Mouse (Mus musculus): ENCODE measurements around the gene Tlr5. TPM values are rescaled to one million over a fixed set of nuclear protein-coding genes. Genes with fewer than 3 reads are reported as not detected.

Tlr5 gene
- polyA plus RNA-seq, 1 experiment from 2014 or later: 1.2 TPM

DNA sequence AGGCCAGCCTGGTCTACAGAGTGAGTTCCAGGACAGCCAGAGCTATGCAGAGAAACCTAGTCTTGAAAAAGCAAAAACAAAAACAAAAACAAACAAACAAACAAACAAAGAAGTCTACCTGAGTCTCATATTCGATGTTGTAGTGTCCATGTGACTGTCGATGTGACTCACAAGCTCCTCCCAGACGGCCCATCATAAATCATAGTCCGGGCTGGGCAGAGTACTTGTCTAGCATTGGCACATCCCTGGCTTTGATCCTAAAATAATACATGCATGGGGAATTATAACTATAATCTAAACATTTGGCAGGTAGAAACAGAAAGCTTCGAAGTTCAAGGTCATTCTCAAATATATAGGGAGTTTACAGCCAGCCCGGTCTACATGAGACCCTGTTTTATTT, 28.1 kb upstream of the Tlr5 start:
- no peaks in the 10 kb centered on the region for H3K9me3 ChIP-seq
- ATAC-seq (ENCODE audit: insufficient number of reproducible peaks, insufficient read depth, low FRiP score, low TSS enrichment, low read depth): no peak
- H3K36me3 ChIP-seq: no peaks in the 10 kb centered on the region
- no peak overlapping the region for H3K4me2 ChIP-seq
- no peak overlapping the region for H3K9ac ChIP-seq
- no peaks in the 10 kb centered on the region for H3K27me3 ChIP-seq
- 91% methylated on average over 6 of the region's 6 CpGs for WGBS
- H3K27ac ChIP-seq: no peak overlapping the region
- no peaks in the 10 kb centered on the region for H3K4me1 ChIP-seq
- no peak overlapping the region for H3K4me3 ChIP-seq

- Histone ChIP-seq H3K36me3 (no peaks in the 10 kb centered on the region), H3K4me1 (no peaks in the 10 kb centered on the region), H3K9me3 (0 out of 2 replicates have a peak, but pooled peaks cover 2% of the 10 kb centered on the region), H3K4me3 (no peak overlapping the region), H3K4me2 (no peak overlapping the region), H3K9ac (no peak overlapping the region), H3K27ac (no peak overlapping the region), H3K27me3 (no peaks in the 10 kb centered on the region)
- 82% methylated on average over 19 of the region's 19 CpGs for WGBS
- ATAC-seq (ENCODE audit: insufficient number of reproducible peaks, insufficient read depth, low FRiP score, low TSS enrichment, low read depth): no peak
These were observed 26.4 kb upstream of the Tlr5 start for GRCm38 (mm10) chr1:182927878-182928851.

GRCm38 (mm10) chr1:182935469-182935868, 19.1 kb upstream of the Tlr5 start:
- Histone ChIP-seq H3K4me1 (peaks cover 7% of the 10 kb centered on the region; the same call in 1 of the 2 replicates), H3K4me3 (no peak overlapping the region), H3K9ac (no peak overlapping the region), H3K9me3 (0 out of 2 replicates have a peak, but pooled peaks cover 7% of the 10 kb centered on the region), H3K36me3 (no peaks in the 10 kb centered on the region), H3K4me2 (no peak overlapping the region), H3K27ac (no peak overlapping the region), H3K27me3 (peaks cover 4% of the 10 kb centered on the region; the same call in 1 of the 2 replicates)
- WGBS: 37% methylated on average over 6 of the region's 6 CpGs
- no peak for ATAC-seq (ENCODE audit: insufficient number of reproducible peaks, insufficient read depth, low FRiP score, low TSS enrichment, low read depth)

- Histone ChIP-seq H3K27ac (0 out of 2 replicates have a peak overlapping the region, but pooled peaks have one; percentile 44), H3K4me1 (peaks cover 12% of the 10 kb centered on the region; the same call in 1 of the 2 replicates), H3K4me3 (no peak overlapping the region), H3K9me3 (0 out of 2 replicates have a peak, but pooled peaks cover 7% of the 10 kb centered on the region), H3K9ac (no peak overlapping the region), H3K36me3 (no peaks in the 10 kb centered on the region), H3K27me3 (peaks cover 4% of the 10 kb centered on the region; the same call in 1 of the 2 replicates), H3K4me2 (no peak overlapping the region)
- ATAC-seq (ENCODE audit: insufficient number of reproducible peaks, insufficient read depth, low FRiP score, low TSS enrichment, low read depth): no peak
- WGBS: 40% methylated on average over 10 of the region's 10 CpGs
These were observed 17.0 kb upstream of the Tlr5 start for GRCm38 (mm10) chr1:182937486-182938120.

GRCm38 (mm10) chr1:182941921-182942320, 12.7 kb upstream of the Tlr5 start:
- Histone ChIP-seq H3K9ac (no peak overlapping the region), H3K36me3 (no peaks in the 10 kb centered on the region), H3K27ac (no peak overlapping the region), H3K4me2 (no peak overlapping the region), H3K4me1 (peaks cover 12% of the 10 kb centered on the region; the same call in 1 of the 2 replicates), H3K27me3 (no peaks in the 10 kb centered on the region), H3K4me3 (no peak overlapping the region), H3K9me3 (0 out of 2 replicates have a peak, but pooled peaks cover 4% of the 10 kb centered on the region)
- 76% methylated on average over 2 of the region's 2 CpGs for WGBS
- ATAC-seq (ENCODE audit: insufficient number of reproducible peaks, insufficient read depth, low FRiP score, low TSS enrichment, low read depth): no peak

DNA sequence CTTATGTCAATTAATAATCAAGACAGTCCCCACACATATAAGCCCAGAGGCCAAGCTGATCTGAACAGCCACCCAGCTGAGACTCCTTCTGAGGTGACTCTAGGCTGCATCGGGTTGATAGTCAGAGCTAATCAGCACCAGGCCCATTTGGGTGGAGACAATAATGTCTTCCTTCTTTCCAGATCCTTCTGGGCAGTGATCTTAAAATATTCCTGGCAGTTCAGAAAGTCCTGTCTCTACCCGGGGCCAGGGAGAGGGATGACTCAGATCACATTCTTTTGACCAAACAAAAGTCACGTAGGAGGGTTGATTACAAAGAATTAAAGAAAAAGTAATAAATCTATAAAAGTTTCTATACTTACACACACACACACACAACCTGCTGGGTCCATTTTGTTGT, 10.7 kb upstream of the Tlr5 start:
- no peak overlapping the region for H3K4me3 ChIP-seq
- WGBS: 74% methylated on average over 3 of the region's 3 CpGs
- H3K27me3 ChIP-seq: no peaks in the 10 kb centered on the region
- 0 out of 2 replicates have a peak, but pooled peaks cover 4% of the 10 kb centered on the region for H3K9me3 ChIP-seq
- no peaks in the 10 kb centered on the region for H3K36me3 ChIP-seq
- no peak for ATAC-seq (ENCODE audit: insufficient number of reproducible peaks, insufficient read depth, low FRiP score, low TSS enrichment, low read depth)
- no peak overlapping the region for H3K4me2 ChIP-seq
- no peak overlapping the region for H3K9ac ChIP-seq
- H3K27ac ChIP-seq: no peak overlapping the region
- H3K4me1 ChIP-seq: 0 out of 2 replicates have a peak, but pooled peaks cover 5% of the 10 kb centered on the region

DNA sequence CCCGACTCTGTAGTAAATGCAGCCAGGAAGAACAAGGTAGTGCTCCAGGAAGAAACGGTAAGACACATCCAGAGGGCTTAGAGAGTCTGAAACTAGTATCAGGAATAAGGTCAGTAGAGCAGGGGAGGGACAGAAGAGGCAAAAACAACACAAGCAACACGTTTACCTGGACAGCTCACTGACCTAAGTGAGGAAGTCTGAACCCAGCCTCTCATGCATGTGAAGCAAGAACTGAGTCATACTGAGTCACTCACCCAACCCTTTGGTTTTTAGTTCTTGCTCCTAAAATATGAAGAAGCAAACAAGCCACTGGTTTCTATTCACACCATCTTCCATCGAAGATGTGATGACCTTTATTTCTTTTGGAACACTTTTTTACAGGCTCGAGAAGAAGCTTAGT, 9.9 kb upstream of the Tlr5 start:
- H3K9me3 ChIP-seq: 0 out of 2 replicates have a peak, but pooled peaks cover 4% of the 10 kb centered on the region
- no peak overlapping the region for H3K4me3 ChIP-seq
- no peak overlapping the region for H3K9ac ChIP-seq
- no peak overlapping the region for H3K4me2 ChIP-seq
- no peaks in the 10 kb centered on the region for H3K36me3 ChIP-seq
- ATAC-seq (ENCODE audit: insufficient number of reproducible peaks, insufficient read depth, low FRiP score, low TSS enrichment, low read depth): no peak
- 81% methylated on average over 5 of the region's 5 CpGs for WGBS
- H3K4me1 ChIP-seq: 0 out of 2 replicates have a peak, but pooled peaks cover 5% of the 10 kb centered on the region
- H3K27ac ChIP-seq: no peak overlapping the region
- H3K27me3 ChIP-seq: no peaks in the 10 kb centered on the region

GRCm38 (mm10) chr1:182945561-182945960, 9.0 kb upstream of the Tlr5 start:
- 40% methylated on average over 6 of the region's 6 CpGs for WGBS
- 0 out of 2 replicates have a peak, but pooled peaks cover 5% of the 10 kb centered on the region for H3K4me1 ChIP-seq
- no peak overlapping the region for H3K27ac ChIP-seq
- no peaks in the 10 kb centered on the region for H3K36me3 ChIP-seq
- 0 out of 2 replicates have a peak, but pooled peaks cover 4% of the 10 kb centered on the region for H3K9me3 ChIP-seq
- H3K4me2 ChIP-seq: no peak overlapping the region
- ATAC-seq (ENCODE audit: insufficient number of reproducible peaks, insufficient read depth, low FRiP score, low TSS enrichment, low read depth): no peak
- H3K4me3 ChIP-seq: no peak overlapping the region
- no peaks in the 10 kb centered on the region for H3K27me3 ChIP-seq
- H3K9ac ChIP-seq: no peak overlapping the region

DNA sequence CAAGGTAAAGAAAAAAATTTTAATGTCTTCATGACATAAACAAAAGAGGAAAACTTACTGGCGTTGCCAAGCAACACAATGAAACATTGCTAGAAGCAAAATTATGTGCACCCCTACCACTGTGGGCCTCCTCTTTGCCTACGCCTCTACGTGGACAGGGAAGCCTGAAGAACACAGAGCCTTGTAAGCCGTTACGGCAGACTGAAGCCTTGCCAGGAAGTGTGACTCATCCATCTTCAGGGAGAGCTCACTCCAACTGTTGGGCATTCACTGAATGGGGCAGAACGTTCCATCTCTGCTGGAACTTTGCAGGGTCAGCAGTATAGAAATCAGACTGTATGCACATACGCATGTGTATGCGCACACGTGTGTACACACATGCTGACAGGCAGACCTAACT, 3.3 kb upstream of the Tlr5 start:
- no peak overlapping the region for H3K9ac ChIP-seq
- 71% methylated on average over 9 of the region's 9 CpGs for WGBS
- H3K27ac ChIP-seq: no peak overlapping the region
- H3K36me3 ChIP-seq: no peaks in the 10 kb centered on the region
- H3K4me1 ChIP-seq: peaks cover 17% of the 10 kb centered on the region
- no peak for ATAC-seq (ENCODE audit: insufficient number of reproducible peaks, insufficient read depth, low FRiP score, low TSS enrichment, low read depth)
- H3K27me3 ChIP-seq: peaks cover 10% of the 10 kb centered on the region
- H3K9me3 ChIP-seq: no peaks in the 10 kb centered on the region
- no peak overlapping the region for H3K4me3 ChIP-seq
- no peak overlapping the region for H3K4me2 ChIP-seq

GRCm38 (mm10) chr1:182953165-182953564, 1.4 kb upstream of the Tlr5 start:
- ATAC-seq (ENCODE audit: insufficient number of reproducible peaks, insufficient read depth, low FRiP score, low TSS enrichment, low read depth): no peak
- peaks cover 22% of the 10 kb centered on the region for H3K27me3 ChIP-seq
- no peak overlapping the region for H3K4me3 ChIP-seq
- WGBS: 39% methylated on average over 3 of the region's 3 CpGs
- H3K4me1 ChIP-seq: peaks cover 20% of the 10 kb centered on the region
- no peaks in the 10 kb centered on the region for H3K9me3 ChIP-seq
- H3K4me2 ChIP-seq: no peak overlapping the region
- no peak overlapping the region for H3K9ac ChIP-seq
- H3K36me3 ChIP-seq: no peaks in the 10 kb centered on the region
- H3K27ac ChIP-seq: no peak overlapping the region

- Histone ChIP-seq H3K4me1 (peaks cover 21% of the 10 kb centered on the region), H3K36me3 (no peaks in the 10 kb centered on the region), H3K9ac (no peak overlapping the region), H3K4me2 (no peak overlapping the region), H3K27ac (no peak overlapping the region), H3K9me3 (no peaks in the 10 kb centered on the region), H3K27me3 (peaks cover 22% of the 10 kb centered on the region), H3K4me3 (no peak overlapping the region)
- no peak for ATAC-seq (ENCODE audit: insufficient number of reproducible peaks, insufficient read depth, low FRiP score, low TSS enrichment, low read depth)
- 79% methylated on average over 4 of the region's 4 CpGs for WGBS
These were observed 921 bp upstream of the Tlr5 start for GRCm38 (mm10) chr1:182953667-182954066.
